Mouse (Mus musculus) cerebellum, postnatal 25 days (tissue): ENCODE data around the gene Rbm26.

Experiments used
- DNase-seq, 2 experiments: peaks; one replicate each; pipeline ENCODE4 v3.0.0; 2021; ENCODE audit warnings: mixed read lengths in 2 of 2

The Rbm26 gene

DNA sequence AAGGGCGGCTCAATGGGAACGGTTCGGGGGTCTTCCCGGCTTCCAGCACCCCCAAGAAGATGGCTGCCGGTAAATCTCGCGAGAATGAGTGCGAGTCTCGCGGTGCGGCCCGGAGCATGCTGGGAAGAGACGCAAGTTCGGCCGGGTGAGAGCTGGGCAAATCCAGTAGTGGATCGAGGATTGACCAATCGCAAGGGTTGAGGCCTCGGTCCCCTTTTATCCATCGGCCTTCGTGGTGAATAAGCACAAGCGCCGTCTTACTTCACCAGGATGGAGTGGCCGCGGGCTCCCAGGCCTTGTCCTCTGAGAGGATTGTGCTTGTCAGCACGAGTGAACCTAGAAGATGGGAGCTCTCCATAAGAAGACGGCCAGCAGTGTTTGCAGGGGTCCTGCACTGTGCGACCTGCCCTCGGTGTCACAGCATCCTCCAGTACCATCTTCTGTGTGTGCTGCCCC lies at the start of gene Rbm26:
TSS of gene Rbm26 (minus strand) at position 90 of the 456 bp plus-strand sequence.
- DNase-seq, result peak; percentile 97 to 98

- no peak for DNase-seq
These were observed 48.7 kb upstream of the Rbm26 start for GRCm38 (mm10) chr14:105225790-105226189.

DNA sequence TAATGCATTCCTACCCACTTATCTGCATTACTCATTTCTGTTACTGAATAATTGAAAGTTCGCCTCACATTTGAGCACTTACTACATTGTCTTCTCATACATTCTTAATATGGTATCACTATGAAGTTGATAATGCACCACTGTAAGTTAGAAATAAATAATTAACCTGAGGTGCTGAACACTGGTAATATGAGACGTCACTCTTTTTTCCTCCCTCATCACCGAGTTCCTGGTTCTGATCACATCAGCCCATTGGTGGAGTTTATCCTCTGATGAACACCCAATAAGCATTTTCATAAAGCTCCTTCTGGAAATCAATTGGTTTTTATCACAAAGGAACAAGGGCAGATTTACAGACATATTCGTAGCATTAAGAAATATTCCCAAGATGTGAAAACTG lies 45.1 kb upstream of the Rbm26 start:
- no peak for DNase-seq

DNA sequence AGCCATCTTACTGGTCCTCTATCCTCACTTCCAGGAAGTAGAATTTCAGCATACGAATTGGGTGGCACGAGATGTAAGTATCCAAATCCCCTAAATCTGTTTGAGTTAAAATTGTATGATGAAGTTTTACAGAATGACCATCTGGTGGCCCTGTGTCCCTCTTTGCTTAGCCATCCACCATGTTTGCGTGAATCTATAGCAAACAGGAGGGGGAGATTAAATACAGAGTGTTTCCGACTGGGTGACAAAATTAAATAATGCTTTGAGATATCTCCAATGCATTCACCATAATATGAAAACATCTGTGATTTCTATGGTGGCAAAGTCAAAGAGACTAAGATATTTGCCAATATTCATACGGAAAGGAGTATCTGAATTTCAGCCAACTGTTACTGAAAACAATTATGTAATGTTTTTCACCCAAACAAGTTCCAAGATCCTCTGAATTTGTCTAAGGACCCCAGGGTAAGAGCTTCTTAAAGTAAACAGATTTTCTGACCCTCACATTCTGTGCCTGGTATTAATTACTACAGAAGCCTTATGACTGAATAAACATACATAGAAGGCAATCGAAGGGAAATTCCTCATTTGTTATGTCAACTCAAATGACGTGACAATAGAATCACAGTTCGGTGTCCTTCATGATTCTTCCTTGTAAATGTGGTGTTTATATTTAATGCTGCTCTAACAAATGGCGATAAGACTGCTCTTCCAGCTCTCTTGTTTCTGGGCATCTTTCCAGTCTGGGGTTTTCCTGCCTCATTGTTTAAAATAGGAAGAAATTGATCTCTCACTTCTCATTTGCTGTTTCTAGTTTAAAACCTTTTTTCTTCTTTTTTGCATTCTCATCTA lies 42.6 kb upstream of the Rbm26 start:
- no peak for DNase-seq

DNA sequence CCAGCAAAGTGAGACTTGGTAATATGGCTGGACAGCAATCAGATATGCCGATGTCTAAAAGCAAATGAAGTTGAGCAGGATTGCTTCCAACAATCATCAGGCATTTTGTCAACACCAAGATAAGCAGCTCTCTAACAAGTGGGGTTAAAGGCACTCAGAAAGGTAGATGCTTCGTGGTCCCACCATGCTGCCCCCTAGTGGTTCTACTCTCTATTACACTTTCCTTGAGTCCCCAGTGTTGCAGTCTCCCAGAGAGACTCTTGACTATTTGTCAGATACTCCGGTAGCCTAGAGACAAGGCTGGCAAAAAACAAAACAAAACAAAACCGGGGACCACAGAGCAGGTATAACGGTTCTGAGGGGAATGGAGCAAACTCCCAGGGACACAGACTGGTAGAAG lies 21.3 kb upstream of the Rbm26 start:
- DNase-seq, result peak in 1 of 2 experiments; percentile 16

DNA sequence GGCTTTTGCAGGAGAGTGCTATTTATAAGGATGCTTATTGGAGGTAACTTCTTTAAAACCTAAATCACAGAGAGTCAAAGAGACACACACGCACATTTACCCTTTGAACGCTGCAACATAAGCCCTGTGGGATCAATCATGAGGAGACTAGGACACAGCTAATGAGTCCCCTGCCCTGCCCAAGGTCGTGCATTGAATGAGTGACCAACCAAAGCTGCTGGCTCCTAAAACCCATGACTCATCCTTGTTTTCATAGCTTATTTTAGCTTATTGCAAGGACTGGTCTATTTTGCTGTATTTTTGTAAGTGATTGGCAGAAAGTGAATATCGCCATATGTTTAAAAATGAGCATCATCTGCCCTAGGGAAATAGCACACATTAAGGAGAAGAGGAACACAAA lies 17.6 kb upstream of the Rbm26 start:
- DNase-seq, result no peak

DNA sequence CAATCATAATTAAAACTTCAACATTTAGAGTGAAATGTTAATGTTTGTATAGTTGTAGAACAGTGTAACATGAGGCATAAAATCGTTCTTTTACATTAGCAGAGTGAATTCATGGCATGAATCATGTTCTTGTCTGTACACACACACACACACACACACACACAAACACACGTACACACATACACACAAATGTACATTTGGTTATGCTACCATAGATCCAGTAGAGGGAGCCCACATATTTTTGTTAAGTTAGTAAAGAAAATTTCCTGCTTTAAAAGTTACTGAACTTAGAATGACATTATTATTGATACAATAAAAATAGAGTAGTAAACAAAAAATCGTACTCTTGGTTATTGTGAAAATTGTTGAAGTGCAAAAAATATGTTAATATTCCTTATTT lies 7.7 kb upstream of the Rbm26 start:
- no peak for DNase-seq

DNA sequence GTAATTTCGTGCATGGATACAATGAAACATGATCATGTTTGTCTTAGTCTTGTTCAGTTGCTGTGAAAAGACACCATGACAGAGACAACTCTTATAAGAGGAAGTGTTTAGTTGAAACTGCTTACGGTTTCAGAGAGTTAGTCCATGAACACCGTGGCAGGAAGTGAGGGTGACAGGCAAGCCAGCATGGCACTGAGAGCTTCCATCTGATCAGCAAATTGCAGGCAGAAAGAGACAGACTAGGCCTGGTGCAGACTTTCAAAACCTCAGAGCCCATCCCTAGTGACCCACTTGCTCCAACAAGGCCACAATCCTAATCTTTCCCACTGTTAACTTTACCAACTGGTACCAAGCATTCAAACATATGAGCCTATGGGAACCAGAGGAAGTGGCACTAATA lies 5.7 kb upstream of the Rbm26 start:
- DNase-seq, result no peak

GRCm38 (mm10) chr14:105179733-105180132 lies 2.6 kb upstream of the Rbm26 start:
- no peak for DNase-seq

DNA sequence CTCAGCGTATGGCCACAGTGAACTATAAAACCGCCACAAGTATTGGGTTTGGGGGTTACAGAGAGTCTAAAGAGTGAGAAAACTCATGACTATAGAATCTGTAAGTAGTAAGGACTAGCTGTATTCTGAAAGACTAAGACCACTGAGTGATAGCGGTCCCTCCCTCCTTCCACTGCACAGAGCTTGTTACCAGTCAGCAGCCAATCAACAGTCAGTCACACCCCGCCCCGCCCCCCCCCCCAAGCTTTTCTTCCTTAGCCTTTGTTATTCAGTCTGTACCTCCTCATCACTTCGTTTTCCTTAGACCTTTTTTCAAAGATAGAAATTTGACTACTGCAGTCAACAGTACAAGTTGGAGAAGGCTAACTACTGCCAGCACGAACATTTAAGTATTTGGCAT lies 1.9 kb upstream of the Rbm26 start:
- no peak for DNase-seq

DNA sequence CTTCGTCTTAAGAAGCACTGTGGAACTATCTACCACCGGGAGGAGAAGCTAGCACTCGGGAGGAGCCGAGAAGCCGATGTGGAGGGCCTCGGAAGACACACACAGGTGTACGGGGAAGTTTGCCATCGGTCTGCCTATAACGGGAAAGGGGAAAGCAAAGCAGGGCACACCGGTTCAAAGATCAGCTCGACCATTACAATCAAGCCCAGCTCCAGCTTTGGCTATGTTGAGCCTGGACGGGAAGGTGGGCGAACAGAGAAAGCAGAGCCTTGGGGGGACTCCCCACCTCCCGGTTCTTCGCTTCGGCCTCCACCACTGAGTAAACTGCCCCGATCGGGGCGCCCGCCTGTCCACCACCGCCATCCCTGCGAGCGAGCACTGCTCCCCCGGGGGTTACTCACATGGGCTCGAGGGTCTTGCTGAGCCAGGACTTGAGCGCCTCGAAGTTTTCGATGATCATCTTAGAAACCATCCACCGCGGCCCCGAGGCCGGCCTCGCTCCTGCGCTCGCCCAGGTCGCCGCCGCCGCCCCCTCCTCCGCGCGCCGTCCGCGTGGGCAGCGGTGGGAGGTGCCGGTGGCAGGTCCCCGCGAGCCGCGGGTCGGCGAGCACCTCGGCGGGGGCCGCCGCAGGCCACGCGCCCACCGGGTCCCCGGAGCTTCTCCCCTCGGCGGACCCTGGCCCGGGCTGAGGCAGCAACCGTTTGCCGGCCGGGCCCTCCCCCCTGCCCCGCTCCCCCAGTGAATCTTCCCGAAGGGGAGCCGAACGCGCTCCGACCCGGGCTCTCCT lies 552 bp downstream of the Rbm26 start:
- no peak for DNase-seq

- peak; percentile 44 to 59 for DNase-seq
These were observed 9.9 kb downstream of the Rbm26 start for GRCm38 (mm10) chr14:105167181-105167580.

DNA sequence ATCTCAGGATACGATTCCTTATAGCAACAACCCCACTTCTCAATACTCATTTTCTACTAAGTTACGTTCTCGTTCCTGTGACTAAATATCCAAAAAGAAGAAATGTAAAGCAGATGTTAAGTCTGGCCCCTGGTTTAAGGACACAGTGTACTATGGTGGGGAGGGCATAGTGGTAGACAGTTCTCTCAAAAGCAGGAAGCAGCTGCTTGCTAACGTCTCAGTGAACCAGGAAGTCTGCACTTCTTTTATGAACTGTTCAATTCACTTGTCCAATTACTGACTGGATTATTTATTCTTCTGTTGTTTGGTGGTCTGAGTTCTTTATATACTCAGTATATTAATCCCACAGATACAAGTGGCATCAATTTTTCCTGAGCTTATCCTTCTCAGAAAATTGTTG lies 12.3 kb downstream of the Rbm26 start:
- DNase-seq, result no peak

DNA sequence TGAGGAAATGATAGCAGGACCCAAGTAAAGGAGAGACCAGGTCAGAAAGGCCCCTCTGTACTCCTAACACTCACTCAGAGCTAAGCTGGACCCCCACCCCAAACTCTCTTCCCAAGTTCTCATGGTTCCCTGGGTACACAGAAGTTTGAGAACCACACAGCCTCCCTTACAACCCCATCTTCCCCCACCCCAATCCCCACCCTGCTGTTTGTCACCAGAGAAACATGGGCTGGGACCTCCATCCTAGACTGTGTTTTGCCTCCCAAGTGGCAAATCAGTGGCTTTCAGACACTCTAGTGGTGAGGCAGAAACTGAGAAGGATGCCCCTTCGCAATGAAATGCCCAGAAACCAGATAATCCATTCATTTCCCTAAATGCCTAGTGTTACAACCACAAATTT lies 15.8 kb downstream of the Rbm26 start:
- DNase-seq, result no peak

DNA sequence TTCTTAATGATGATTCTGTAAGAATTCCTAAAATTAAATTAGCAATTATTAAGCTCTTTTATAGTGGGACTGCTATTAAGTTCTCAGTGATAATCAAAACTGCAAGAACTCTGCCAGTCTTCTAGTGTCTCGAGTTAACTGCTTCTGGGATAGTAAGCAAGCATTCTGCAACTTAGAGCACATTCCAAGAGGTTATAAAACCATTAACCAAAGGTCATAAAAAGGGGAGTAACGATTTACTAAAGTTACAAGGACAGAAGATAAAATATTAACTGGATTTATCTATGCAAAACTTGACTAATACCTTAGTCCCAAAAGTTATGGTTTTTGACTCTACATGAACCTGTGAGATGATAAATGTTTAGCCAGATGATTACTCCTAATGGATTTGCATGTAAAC lies 18.6 kb downstream of the Rbm26 start:
- DNase-seq, result no peak

- DNase-seq, result no peak
These were observed 43.1 kb downstream of the Rbm26 start for GRCm38 (mm10) chr14:105134076-105134475.

DNA sequence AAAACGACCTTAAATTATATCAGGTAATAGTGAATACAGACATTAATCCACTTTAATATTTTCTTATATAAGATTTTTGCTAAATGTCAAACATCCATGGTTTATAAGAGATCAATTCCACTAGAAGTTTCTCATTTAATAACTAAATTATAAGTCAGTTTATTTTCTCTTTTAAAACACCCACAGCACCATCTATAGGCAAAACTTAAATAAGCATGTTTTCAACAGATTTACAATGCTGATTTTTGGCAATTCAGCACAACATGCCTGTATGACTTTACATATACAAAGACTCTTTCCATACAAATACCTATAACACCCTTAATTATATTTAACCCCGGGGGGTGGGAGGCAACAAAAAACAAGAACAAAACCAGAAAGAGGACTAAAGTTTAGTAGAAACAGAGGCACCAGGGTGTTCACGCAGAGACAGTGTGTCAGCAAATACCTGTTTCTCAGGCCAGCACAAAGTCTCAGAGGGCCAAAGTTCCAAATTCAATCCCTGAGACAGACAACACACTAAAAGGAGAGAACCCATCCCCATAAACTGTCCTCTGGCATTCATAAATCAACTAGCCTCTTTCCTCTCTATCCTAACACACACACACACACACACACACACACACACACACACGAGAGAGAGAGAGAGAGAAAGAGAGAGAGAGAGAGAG lies 49.3 kb downstream of the Rbm26 start:
- DNase-seq, result no peak

GRCm38 (mm10) chr14:105124513-105124912 lies 52.6 kb downstream of the Rbm26 start:
- DNase-seq, result no peak

GRCm38 (mm10) chr14:105115402-105115801 lies 61.7 kb downstream of the Rbm26 start:
- DNase-seq, result no peak

DNA sequence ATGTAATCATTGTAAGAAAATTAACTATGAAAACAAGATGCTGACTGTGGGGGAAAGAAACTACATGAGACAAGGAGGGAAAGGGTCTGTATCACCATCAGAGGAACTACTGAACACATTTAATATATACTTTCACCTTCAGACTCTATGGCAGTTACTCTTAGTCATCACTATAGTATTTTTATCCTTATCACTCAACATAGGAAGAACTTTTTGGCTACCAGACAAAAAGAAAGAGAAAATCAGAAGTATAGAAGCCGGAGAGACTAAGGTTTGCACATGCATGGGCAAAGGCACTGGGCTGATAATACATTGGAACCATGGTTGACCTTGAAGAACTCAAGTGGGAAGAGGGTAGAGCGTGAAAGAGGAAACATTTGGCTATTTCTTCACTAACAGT lies 70.9 kb downstream of the Rbm26 start:
- DNase-seq, result no peak

GRCm38 (mm10) chr14:105098861-105099260 lies 78.3 kb downstream of the Rbm26 start:
- no peak for DNase-seq

DNA sequence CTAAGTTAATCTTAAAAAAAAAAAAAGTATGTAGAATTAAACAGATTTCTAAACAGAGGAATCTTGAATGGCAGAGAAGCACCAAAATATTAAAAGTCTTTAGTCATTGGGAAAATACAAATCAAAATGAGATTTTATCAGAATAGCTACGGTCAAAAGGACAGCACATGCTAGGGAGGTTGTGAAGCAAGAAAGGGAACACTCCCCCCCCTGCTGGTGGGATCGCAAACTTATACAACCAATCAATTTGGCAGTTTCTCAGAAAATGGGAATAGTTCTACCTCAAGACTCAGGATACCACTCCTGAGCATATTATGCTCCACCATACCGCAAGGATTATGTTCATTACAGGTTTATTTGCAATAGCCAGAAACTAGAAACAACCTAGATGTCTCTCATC lies 80.9 kb downstream of the Rbm26 start:
- no peak for DNase-seq

DNA sequence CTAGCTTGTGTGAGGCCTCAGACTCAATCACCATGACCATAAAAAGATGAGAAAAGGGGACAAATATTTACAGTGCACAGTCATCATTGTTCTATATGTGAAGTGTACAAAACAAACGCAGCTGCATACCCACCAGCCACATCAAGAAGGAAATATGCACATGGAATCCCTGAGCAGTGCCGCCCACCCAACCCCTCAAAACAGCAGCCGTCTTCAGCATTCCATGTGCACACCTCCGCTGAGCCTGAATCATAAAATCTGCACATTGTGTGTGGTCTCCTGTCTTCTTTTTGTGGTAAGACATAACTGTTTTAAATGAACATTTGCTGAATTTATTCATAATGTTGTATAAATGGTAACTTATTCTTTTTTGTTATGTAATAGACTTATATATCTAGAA lies 90.1 kb downstream of the Rbm26 start:
- DNase-seq, result no peak
